25 mouse cellular contexts compared by ENCODE assay signal in genomic region chr10:119834122-119834521, GRCm38 (mm10).
A peak's percentile ranks its signal among the peaks of the same experiment; 100 is the strongest.
DNase-seq lines count a peak whose midpoint lies in the region; ATAC-seq and TF ChIP-seq lines count a peak whose summit lies in the region.
"Had no signal": no experiment of that assay in that cellular context is flagged by ENCODE, and none has a peak within 500 bp of the region (broad histone marks: within the 10 kb centered on the region; RNA-seq: fewer than 3 reads in every experiment).

No protein-coding gene starts in this region.

- peak; percentile 63 for ATAC-seq in forebrain, postnatal 0 days
- ATAC-seq in forebrain, embryonic 13.5 days: no peak
- ATAC-seq: activated CD4-positive, CD25-positive, alpha-beta regulatory T cell, adult 4 months; midbrain, embryonic 13.5 days had no signal

- intact Hi-C loops in left cerebral cortex, postnatal 36 days (cut with DNase I): no loop called here

- no peak for DNase-seq in forebrain, postnatal 0 days
- peak; percentile 45 for DNase-seq in layer of hippocampus, adult 9-11 months
- no peak for DNase-seq in layer of hippocampus, adult 9-10 months (ENCODE audit: low spot score)
- peak; percentile 30 to 35 for DNase-seq in left cerebral cortex, postnatal 36 days (ENCODE audit: low spot score in 2 of 2)
- DNase-seq in telencephalon, adult 2 months (ENCODE audit: low read depth, low spot score): peak; percentile 83
- DNase-seq in thymus, postnatal 0 days (ENCODE audit: low spot score): no peak
- DNase-seq: adrenal gland, adult 8-10 months; cerebellum, adult 2 months; cerebellum, postnatal 36 days; embryo, embryonic 11 days; gastrocnemius, postnatal 36 days; heart, adult 2 months; kidney, adult 11 months; liver, embryonic 13.5 days; lung, embryonic 14.5 days; thymus, postnatal 25 days had no signal

- 0 out of 2 replicates have a peak, but pooled peaks cover 5% of the 10 kb centered on the region for H3K4me1 ChIP-seq in forebrain, postnatal 0 days (ENCODE audit: insufficient read depth)
- H3K4me1 ChIP-seq in forebrain, embryonic 13.5 days: peaks cover 16% of the 10 kb centered on the region
- H3K4me1 ChIP-seq: embryonic facial prominence, embryonic 13.5 days; forebrain, embryonic 12.5 days; liver, embryonic 13.5 days; megakaryocyte, embryonic 14.5 days had no signal

- H3K9me3 ChIP-seq in forebrain, postnatal 0 days (ENCODE audit: low read length): no peaks in the 10 kb centered on the region
- H3K9me3 ChIP-seq in forebrain, embryonic 13.5 days (replicated peaks): peaks cover 12% of the 10 kb centered on the region
- H3K9me3 ChIP-seq: kidney, embryonic 15.5 days had no signal

- no peaks in the 10 kb centered on the region for H3K27me3 ChIP-seq in forebrain, postnatal 0 days (ENCODE audit: insufficient read depth, low read length)
- no peaks in the 10 kb centered on the region for H3K27me3 ChIP-seq in forebrain, embryonic 13.5 days
- H3K27me3 ChIP-seq: embryonic facial prominence, embryonic 13.5 days; forebrain, embryonic 12.5 days; hindbrain, embryonic 12.5 days; kidney, embryonic 15.5 days; liver, embryonic 13.5 days; megakaryocyte, embryonic 14.5 days; midbrain, embryonic 13.5 days had no signal

- H3K36me3 ChIP-seq in forebrain, postnatal 0 days (ENCODE audit: insufficient read depth): no peaks in the 10 kb centered on the region
- H3K36me3 ChIP-seq in forebrain, embryonic 13.5 days (ENCODE audit: poor library complexity, severe bottlenecking): peaks cover 4% of the 10 kb centered on the region; the same call in 1 of the 2 replicates
- H3K36me3 ChIP-seq: embryonic facial prominence, embryonic 13.5 days; forebrain, embryonic 12.5 days; hindbrain, embryonic 12.5 days; kidney, embryonic 15.5 days; liver, embryonic 13.5 days had no signal

- no peak overlapping the region for H3K27ac ChIP-seq in forebrain, postnatal 0 days (ENCODE audit: low read depth, low read length)
- no peak overlapping the region for H3K27ac ChIP-seq in forebrain, embryonic 13.5 days
- H3K27ac ChIP-seq: embryonic facial prominence, embryonic 13.5 days; forebrain, embryonic 12.5 days; heart, adult 2 months; kidney, embryonic 15.5 days; liver, embryonic 13.5 days; midbrain, embryonic 13.5 days had no signal

- no peak overlapping the region for H3K4me2 ChIP-seq in forebrain, postnatal 0 days (ENCODE audit: low read depth)
- H3K4me2 ChIP-seq in forebrain, embryonic 13.5 days: no peak overlapping the region
- H3K4me2 ChIP-seq: embryonic facial prominence, embryonic 13.5 days; forebrain, embryonic 12.5 days; hindbrain, embryonic 12.5 days; kidney, embryonic 15.5 days; liver, embryonic 13.5 days; lung, embryonic 14.5 days; midbrain, embryonic 13.5 days had no signal

- H3K4me3 ChIP-seq in forebrain, postnatal 0 days (ENCODE audit: low read depth, low read length): no peak overlapping the region
- H3K4me3 ChIP-seq in forebrain, embryonic 13.5 days: no peak overlapping the region
- H3K4me3 ChIP-seq: embryonic facial prominence, embryonic 13.5 days; erythroblast, embryonic 14.5 days; forebrain, embryonic 12.5 days; heart, adult 2 months; hindbrain, embryonic 12.5 days; kidney, embryonic 15.5 days; liver, embryonic 13.5 days; megakaryocyte, embryonic 14.5 days; midbrain, embryonic 13.5 days had no signal

- 45% methylated on average over 4 of the region's 4 CpGs for WGBS in forebrain, postnatal 0 days
- WGBS in forebrain, embryonic 13.5 days: 79% methylated on average over 4 of the region's 4 CpGs

- TF ChIP-seq CTCF in forebrain, postnatal 0 days (IDR thresholded peaks at IDR 0.05; ENCODE audit: low read depth): no peak

- H3K9ac ChIP-seq in forebrain, postnatal 0 days: no peak overlapping the region
- no peak overlapping the region for H3K9ac ChIP-seq in forebrain, embryonic 13.5 days
- H3K9ac ChIP-seq: embryonic facial prominence, embryonic 13.5 days; forebrain, embryonic 12.5 days; hindbrain, embryonic 12.5 days; kidney, embryonic 15.5 days; liver, embryonic 13.5 days; lung, embryonic 14.5 days; midbrain, embryonic 13.5 days had no signal

Comparison
In these comparisons a context has a peak if more than half of its experiments do, and no peak if none do; other contexts are left out.
1. DNase-seq: peak in layer of hippocampus, adult 9-11 months (single experiment), left cerebral cortex, postnatal 36 days (2 of 2) and telencephalon, adult 2 months (single experiment); none in forebrain, postnatal 0 days (single experiment), layer of hippocampus, adult 9-10 months (single experiment) and thymus, postnatal 0 days (single experiment).